Mouse (Mus musculus) lung, postnatal 36 days (tissue): ENCODE measurements at regions not wholly inside any gene's neighbourhood (a gene's known extent, or its start where the extent isn't known, plus 50 kb on each side); places are given as distances from the start of the nearest gene placed in this dataset.

Experiments
- DNase-seq: peaks from one replicate; pipeline ENCODE4 v3.0.0; 2022; ENCODE audit warnings: mixed read lengths

DNA sequence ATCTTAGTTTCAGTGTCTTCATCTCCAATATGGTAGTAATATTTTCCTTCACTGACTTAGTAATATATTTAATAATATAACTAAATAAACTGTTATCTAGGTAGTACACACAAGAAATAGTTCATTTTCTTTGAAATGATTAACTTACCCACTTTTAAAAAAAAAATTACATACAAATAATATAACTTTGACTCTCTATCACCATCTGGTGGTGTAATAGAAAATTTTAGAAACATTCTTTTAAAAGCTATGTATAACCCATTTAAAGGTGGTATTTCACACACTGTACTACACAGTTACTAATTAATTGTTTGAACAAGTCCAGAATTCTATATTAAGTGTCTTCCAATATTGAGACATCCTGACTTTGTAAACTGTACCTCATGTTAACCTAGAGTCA is 53.9 kb upstream of the Olfr266 start:
- no peak for DNase-seq

DNA sequence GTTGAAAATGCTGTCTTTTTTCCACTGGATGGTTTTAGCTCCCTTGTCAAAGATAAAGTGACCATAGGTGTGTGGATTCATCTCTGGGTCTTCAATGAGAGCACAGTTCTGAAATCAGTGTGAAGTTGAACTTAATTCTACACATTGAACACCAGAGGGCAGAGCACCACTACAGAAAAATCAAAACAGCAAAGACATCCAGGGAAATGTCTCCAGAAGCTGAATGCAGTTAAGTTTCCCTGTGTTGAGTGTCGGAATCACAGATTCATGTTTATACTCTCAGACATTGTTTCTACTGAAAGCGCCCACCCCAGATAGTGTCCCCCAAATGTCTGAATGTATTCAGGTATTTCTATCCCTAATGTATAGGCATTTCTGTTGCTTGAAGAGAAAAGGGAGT is 77.1 kb upstream of the Olfr266 start:
- peak; percentile 10 for DNase-seq

DNA sequence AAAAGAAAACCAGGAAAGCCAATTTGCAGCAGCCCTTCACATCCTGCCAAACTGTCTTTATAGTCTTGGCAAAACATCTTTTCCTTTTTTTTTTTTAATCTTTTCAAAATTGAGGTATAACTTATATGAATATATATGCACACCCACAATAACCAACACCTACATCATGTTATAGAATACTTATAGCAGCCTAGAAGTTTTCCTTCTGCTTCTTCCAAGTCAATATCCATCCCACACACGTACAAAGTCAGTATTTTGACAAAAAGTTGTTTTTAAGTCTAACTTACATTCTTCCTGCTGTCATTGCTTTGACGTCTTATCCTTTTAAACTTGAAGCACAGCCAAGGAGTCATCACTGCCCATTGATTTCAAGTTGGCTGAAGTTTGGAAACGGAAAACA is 80.6 kb upstream of the Olfr266 start:
- DNase-seq: no peak

DNA sequence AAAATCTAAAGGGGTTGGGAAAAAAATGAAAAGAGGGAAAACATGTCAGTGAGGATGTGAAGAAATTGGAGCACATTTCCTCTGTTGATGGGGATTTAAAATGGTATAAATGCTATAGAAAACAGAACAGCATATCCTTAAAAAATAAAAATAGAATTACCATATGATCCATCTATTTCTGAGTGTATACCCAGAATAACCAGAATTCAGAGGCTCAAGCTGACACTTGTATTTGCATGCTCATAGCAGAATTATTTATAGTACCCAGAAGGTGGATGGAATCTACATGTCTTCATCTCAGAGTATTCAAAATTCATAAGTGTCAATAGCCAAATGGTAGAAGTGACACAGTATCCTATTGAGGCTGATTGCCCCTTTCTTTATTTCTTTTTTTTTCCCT is 99.9 kb upstream of the Kcna3 start:
- no peak for DNase-seq

DNA sequence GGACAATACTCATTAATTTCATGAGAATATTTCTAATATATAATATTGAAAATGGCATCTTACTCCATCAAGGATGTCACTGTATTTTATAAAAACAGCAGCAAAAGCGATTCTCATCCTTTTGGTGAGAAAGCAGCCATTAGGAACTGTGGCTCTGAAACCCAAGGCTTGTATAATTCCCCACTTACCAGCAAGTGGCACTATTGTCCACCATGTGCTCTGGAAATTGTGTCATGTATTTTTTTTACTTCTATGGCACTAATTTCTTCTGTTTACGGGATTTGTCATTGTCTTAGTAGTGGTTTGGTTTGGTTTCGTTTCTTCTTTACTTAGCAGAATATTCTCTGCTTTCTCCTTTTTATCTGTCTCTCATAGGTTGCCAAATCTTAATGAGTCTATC is 95.9 kb upstream of the Kcna3 start:
- DNase-seq: peak; percentile 32

DNA sequence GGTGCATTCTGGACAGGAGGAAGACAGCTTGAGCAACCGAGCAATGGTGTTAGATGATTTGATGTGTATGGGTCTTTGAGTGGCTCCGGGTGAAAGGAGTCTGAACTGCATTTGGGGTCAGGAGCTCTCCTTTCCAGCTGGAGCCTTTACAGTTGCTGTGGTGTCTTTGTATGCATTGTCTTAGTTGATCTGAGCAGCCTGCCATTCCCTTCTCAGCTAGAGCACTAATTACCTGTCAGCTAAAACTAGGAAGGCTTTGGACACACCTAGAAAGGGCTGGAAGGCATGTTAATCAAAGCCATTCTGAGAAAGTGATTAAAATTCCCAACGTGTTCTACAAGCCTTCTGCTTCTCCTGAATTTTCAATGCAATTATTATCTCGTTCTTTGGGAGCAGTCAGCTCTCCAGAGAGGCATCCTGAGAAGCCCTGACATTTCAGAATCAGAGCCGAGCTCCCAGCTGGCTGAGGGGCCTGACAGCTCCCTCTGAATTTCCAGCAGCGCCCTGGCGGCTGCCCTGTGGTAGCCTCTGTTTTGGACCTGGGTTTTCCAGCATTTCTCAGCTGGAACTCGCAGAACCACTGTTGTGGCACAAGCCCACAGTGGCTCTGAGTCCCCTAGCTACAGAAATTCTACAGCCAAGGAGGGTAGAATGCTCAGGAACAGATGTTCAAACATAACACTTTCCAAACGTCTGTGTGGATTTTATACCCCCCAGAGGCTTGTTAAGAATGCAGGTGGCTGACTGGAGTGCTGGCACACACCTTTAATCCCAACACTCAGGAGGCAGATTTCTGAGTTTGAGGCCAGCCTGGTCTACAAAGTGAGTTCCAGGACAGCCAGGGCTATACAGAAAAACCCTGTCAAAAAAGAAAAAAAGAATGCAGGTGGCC is 80.2 kb upstream of the Kcna3 start:
- DNase-seq: peak; percentile 26

DNA sequence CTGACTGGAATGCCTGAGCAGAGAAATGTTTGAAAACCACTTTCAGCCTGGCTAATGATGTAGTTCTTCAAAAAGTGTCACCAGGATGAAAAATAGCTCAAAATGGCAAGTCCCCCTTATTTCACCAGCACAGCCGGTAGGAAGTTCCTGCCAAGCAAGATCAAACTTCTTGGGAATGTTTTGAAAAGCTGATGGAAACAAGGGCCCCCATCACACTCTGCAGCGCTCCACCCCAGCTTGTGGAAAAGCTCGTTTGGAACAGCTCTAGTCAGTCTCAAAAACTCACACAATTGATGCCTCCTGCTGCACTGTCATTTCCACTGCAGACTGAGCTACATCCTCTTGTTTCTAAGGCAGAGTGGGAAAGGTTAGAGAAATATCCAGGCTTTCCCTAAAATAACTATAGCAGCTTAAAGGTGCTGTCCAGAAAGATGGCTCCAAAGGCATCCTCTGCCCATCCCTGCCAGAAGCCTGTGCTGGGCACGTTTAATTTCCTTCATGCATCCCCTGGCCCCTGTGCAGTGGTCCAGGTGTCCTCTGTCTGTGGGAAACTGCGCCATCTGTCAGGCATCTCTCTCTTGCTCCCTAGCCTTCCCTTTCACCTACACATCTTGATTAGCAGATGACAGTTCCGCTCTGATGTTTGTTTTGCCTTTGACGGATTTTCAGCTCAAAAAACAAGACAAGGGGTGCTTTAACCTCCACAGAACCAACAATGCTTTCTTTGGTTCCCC is 78.6 kb upstream of the Kcna3 start:
- DNase-seq: no peak

DNA sequence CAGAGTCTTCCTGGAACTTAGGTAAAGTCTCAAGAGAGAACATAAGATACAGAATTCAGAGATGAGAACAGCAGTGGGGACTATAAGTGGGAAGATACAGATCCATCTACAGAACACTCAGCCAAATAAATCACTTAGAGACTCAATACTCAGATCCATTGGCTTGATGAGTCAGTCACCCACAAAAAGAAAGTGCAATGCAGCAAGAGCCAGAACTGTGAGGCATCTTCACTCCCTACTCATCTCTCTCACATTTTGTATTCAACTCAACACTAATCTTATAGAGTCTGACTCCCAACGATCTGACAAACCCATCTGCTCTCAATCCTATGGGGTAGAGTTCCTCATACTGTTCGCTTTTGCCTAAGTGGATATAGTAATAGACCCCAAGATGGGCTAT is 77.8 kb upstream of the Kcna3 start:
- DNase-seq: no peak

DNA sequence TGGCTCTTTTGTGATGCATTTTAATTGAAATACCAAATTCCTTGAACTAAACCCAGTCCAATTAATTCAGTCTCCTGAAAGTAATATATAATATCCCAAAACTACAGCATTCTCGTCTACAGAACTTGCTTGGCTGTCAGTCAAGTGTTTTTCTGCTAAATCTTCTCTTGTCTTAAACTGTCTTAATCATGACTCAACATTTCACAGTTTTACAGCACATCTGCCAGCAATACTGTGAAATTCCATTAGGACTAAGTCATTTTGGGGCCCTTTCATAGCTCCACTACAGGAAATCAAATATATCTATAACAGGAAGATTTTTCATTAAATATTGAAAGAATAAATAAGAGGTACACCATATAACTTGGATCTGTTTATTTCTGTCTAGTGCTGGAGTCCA is 75.4 kb upstream of the Kcna3 start:
- no peak for DNase-seq

DNA sequence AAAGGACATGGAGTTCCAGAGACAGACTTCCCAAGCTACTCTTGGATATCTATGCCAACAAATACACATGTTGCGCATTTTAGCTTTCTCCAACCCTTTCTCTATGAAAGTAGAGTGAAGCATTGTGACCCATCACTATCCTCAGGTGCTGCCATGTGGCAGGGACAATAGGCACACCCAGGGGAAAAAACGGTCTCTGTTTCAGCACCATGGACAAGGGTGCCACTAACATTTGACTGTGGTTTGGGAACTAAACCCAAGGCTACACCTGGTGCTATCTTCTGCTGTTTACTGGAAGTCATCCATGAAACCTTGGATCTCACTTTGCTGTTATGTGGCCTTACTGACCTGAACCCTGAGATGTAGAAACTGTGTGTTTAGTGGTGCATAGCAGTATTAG is 73.5 kb upstream of the Kcna3 start:
- DNase-seq: peak; percentile 5

DNA sequence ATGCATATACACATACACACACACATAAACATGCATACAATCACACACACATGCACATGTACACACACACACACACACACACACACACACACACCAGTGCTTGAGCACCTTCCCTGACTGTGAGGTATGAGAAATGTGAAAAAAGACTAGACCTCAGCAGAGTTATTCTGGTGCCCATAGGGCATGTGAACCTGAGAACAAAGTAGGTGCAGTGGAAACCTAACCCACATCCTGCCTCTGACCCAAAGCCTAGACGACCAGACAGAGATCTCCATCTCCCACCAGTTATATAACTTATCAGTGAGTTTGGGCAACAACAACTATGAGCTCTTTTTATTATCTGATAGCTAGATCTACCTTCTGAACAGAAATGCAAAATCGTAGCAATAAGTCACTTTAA is 69.8 kb upstream of the Kcna3 start:
- peak; percentile 4 for DNase-seq

DNA sequence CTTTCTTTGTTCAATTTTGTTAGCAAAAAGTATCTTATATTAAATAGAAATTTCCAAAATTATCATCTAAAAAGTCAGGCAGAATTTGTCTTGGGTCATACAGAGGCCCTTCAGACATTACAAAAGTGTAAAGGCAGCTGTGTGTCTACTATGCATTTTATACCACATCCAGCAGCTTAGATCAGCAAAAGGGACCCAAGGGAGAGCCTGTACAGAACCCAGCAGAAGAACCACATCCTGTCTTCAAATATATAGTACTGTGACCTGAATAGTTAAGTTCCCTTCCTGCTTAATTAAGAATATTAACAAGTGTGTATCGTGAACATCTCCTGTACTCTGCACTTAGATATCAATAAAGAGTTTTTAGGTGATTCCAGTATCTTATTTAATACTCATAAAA is 68.5 kb upstream of the Kcna3 start:
- no peak for DNase-seq

DNA sequence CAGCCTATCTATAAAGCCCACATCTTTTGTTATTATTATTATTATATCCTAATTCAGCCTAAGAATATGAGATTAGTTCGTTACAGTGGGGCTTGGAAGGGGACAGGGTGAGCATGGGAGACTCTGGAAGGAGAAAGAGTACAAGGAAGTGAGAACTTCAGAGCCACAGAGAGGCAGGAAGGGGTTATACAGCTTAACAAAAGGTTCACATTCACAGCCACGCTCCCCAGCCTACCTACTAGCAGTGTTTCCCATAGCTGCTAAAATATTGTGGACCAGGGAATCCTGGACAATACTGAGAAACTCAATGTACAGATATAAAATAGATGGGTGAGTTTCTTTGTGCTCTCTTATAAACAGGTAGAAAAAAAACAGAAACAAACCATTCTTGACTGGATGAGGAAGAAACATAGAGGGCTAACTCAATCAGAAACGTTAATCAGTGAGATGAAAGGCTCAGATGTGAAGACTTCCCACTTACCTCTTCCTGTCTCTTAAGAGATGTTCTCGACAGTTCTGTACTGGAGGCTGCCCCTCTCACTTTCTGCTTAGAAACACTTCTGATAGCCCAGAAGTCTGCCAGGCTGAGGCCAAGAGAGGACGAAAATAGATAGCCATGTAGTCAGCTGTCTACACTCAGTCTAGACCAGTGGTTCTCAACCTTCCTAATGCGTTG is 61.7 kb upstream of the Kcna3 start:
- DNase-seq: no peak

DNA sequence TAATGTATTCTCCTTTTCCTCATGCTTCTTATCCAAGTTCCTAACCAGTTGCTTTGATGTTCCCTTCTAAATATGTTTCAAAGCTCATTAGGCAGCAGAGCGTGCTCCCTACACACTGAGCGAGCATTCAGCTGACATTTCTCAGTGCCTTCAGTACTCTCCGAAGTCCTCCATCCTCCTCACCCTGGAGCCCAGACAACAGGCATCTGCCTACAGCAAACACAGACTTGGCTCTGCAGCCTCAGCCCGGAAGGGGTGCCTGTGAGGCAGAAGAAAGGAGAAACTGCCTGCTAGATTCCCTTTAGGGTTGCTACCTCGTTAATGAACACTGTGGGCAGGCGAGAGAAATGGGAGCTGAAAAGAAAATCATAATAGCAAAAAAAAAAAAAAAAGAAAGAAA is 57.2 kb upstream of the Kcna3 start:
- DNase-seq: no peak

DNA sequence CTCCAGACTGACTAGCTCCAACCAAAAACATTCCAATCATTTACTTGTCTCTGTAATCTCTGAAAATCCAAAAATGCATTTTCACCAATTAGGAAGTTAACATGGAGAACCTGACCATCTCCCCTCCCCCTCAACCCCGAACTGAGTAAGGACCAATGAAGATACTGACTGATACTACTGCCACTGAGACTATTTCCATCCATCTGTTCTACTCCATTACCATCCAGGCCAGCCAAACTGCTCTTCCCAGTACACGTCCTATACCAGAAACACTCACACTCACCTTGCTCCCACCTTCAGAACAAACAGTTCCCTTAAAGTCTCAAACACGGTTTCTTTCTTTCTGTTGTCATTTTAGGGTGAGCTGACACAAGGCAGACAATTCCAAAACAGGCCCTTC is 55.1 kb upstream of the Kcna3 start:
- DNase-seq: no peak

DNA sequence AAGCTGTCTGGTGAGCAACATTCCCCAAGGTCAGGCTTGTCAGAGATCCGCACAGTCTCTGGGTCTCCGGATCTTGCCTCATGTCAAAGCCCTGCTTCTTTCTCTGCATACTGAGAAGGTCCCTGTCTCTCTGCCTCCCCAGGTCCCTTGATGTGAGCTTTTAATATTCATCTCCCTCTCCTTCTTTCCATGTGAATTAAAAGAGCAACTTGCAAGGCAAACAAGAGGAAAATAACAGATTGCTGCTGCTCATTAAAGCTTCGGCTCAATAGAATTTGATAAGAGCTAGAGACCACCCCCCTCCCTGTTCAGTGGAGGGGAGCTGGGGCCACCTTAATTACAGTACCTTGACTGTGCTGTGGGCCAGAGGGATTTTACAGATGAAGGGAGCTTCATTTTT is 54.6 kb upstream of the Kcna3 start:
- no peak for DNase-seq

DNA sequence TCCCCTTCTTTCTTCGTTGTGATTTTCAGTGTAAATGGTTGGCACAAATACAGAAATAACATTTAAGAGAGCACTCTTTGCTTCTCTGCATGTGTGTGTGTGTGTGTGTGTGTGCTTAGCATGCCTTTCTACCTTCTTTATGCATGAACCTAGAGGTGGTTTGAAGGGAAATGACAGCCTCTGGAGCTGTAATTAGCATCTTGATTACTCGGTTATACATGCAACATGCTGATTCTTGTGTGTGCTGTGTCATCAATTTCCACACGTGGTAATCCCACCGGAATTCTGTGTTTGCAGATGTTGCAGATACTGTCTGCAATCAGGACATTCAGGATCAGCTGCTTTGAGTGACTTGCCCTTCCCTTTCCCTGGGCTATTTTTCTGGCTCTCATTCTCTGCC is 51.7 kb upstream of the Kcna3 start:
- no peak for DNase-seq
